Mouse (Mus musculus) midbrain, embryonic 14.5 days (tissue): ENCODE data around the gene Smim20. TPM values are rescaled to one million over a fixed set of nuclear protein-coding genes. Genes with fewer than 3 reads are reported as not detected.

ENCODE experiments used
- ATAC-seq: fragments of 200-750 bp; cut with Nextera tagmentation; 2 replicates; pipeline ENCODE4 v1.8.0; 2017; ENCODE audit warnings: moderate number of reproducible peaks, moderate library complexity; ENCODE audit not compliant: low FRiP score, low TSS enrichment
- DNase-seq: peaks from one replicate; pipeline ENCODE4 v3.0.0-alpha.2; 2015
- H3K27ac ChIP-seq: fragments of 300-500 bp; sonication (generic); replicated peaks from 2 replicates; pipeline ENCODE4 v1.5.1; 2014; ENCODE audit warnings: mild to moderate bottlenecking, low read depth, low read length, moderate library complexity
- H3K27me3 ChIP-seq: fragments of 300-500 bp; sonication (generic); 2 replicates; pipeline ENCODE4 v1.6.1; 2014; ENCODE audit warnings: low read length, control low read depth, mixed read lengths; ENCODE audit not compliant: control insufficient read depth, insufficient read depth
- H3K36me3 ChIP-seq: fragments of 300-500 bp; sonication (generic); 2 replicates; pipeline ENCODE4 v1.6.1; 2014; ENCODE audit warnings: low read length, control low read depth; ENCODE audit not compliant: control insufficient read depth, insufficient read depth
- H3K4me1 ChIP-seq: fragments of 300-500 bp; sonication (generic); 2 replicates; pipeline ENCODE4 v1.6.1; 2014; ENCODE audit warnings: mild to moderate bottlenecking, antibody characterized with exemption, low read length, control low read depth; ENCODE audit not compliant: control insufficient read depth, insufficient read depth
- H3K4me2 ChIP-seq: fragments of 300-500 bp; sonication (generic); 2 replicates; pipeline ENCODE4 v1.6.1; 2014; ENCODE audit warnings: mild to moderate bottlenecking, low read length, moderate library complexity
- H3K4me3 ChIP-seq: fragments of 300-500 bp; sonication (generic); replicated peaks from 2 replicates; pipeline ENCODE4 v1.5.1; 2014; ENCODE audit warnings: low read depth, low read length
- H3K9ac ChIP-seq: fragments of 300-500 bp; sonication (generic); replicated peaks from 2 replicates; pipeline ENCODE4 v1.6.1; 2014; ENCODE audit warnings: mild to moderate bottlenecking, low read length, moderate library complexity
- H3K9me3 ChIP-seq: fragments of 300-500 bp; sonication (generic); 2 replicates; pipeline ENCODE4 v1.6.1; 2016; ENCODE audit warnings: low read length, control low read depth, mixed read lengths; ENCODE audit not compliant: control insufficient read depth
- WGBS: fragments of 180-500 bp; shearing (Covaris S2); extraction: QIAGEN DNeasy Blood & Tissue Kit; methylation state at CpG from one replicate; pipeline ENCODE4 v1.1.7; 2014; 5-methylcytosine and 5-hydroxymethylcytosine counted together
- polyA plus RNA-seq: library from polyadenylated mRNA; unstranded; fragments of >200 nt; fragmentation: Nextera tagmentation; extraction: Ambion mirVana; gene quantifications from 2 replicates; pipeline ENCODE4 v1.2.1, GENCODE M21; 2014

The Smim20 gene
- polyA plus RNA-seq, 1 experiment from 2014 or later = 93.7 TPM

- no peaks in the 10 kb centered on the region for H3K27me3 ChIP-seq
- H3K9me3 ChIP-seq = no peaks in the 10 kb centered on the region
- no peak overlapping the region for H3K4me2 ChIP-seq
- peaks cover 7% of the 10 kb centered on the region; the same call in 1 of the 2 replicates for H3K4me1 ChIP-seq
- ATAC-seq = 0 out of 2 replicates have a peak, but pooled peaks have one; percentile 46
- 48% methylated on average over 11 of the region's 11 CpGs for WGBS
- H3K4me3 ChIP-seq = no peak overlapping the region
- no peak overlapping the region for H3K9ac ChIP-seq
- H3K36me3 ChIP-seq = no peaks in the 10 kb centered on the region
- H3K27ac ChIP-seq = no peak overlapping the region
- DNase-seq = peak; percentile 37
These were observed 26.9 kb upstream of the Smim20 start for GRCm38 (mm10) chr5:53239831-53240440.

- no peak for ATAC-seq
- peaks cover 7% of the 10 kb centered on the region; the same call in 1 of the 2 replicates for H3K4me1 ChIP-seq
- no peak overlapping the region for H3K4me3 ChIP-seq
- no peak overlapping the region for H3K4me2 ChIP-seq
- no peaks in the 10 kb centered on the region for H3K9me3 ChIP-seq
- H3K27me3 ChIP-seq = no peaks in the 10 kb centered on the region
- no peak overlapping the region for H3K27ac ChIP-seq
- DNase-seq = no peak
- no peaks in the 10 kb centered on the region for H3K36me3 ChIP-seq
- H3K9ac ChIP-seq = no peak overlapping the region
- WGBS = 59% methylated on average over 2 of the region's 2 CpGs
These were observed 25.8 kb upstream of the Smim20 start for GRCm38 (mm10) chr5:53241109-53241508.

- no peaks in the 10 kb centered on the region for H3K36me3 ChIP-seq
- H3K4me1 ChIP-seq = peaks cover 7% of the 10 kb centered on the region; the same call in 1 of the 2 replicates
- H3K9ac ChIP-seq = no peak overlapping the region
- no peak overlapping the region for H3K4me3 ChIP-seq
- H3K27me3 ChIP-seq = no peaks in the 10 kb centered on the region
- WGBS = 81% methylated on average over 5 of the region's 5 CpGs
- H3K27ac ChIP-seq = no peak overlapping the region
- ATAC-seq (no peak), DNase-seq (no peak)
- no peaks in the 10 kb centered on the region for H3K9me3 ChIP-seq
- no peak overlapping the region for H3K4me2 ChIP-seq
These were observed 24.9 kb upstream of the Smim20 start for GRCm38 (mm10) chr5:53241963-53242362.

GRCm38 (mm10) chr5:53242865-53243499 is 23.9 kb upstream of the Smim20 start:
- Histone ChIP-seq H3K9me3 (no peaks in the 10 kb centered on the region), H3K4me1 (peaks cover 7% of the 10 kb centered on the region; the same call in 1 of the 2 replicates), H3K4me2 (no peak overlapping the region), H3K9ac (no peak overlapping the region), H3K27me3 (no peaks in the 10 kb centered on the region), H3K36me3 (no peaks in the 10 kb centered on the region), H3K4me3 (no peak overlapping the region), H3K27ac (no peak overlapping the region)
- DNase-seq (no peak), ATAC-seq (no peak)
- WGBS = 91% methylated on average over 7 of the region's 7 CpGs

- Histone ChIP-seq H3K4me3 (no peak overlapping the region), H3K4me2 (no peak overlapping the region), H3K9ac (no peak overlapping the region), H3K4me1 (peaks cover 7% of the 10 kb centered on the region; the same call in 1 of the 2 replicates), H3K27me3 (no peaks in the 10 kb centered on the region), H3K36me3 (no peaks in the 10 kb centered on the region), H3K9me3 (no peaks in the 10 kb centered on the region), H3K27ac (no peak overlapping the region)
- ATAC-seq = no peak
- WGBS = 81% methylated on average over 10 of the region's 10 CpGs
- no peak for DNase-seq
These were observed 22.9 kb upstream of the Smim20 start for GRCm38 (mm10) chr5:53243933-53244332.

- DNase-seq (no peak), ATAC-seq (no peak)
- H3K9me3 ChIP-seq = no peaks in the 10 kb centered on the region
These were observed 18.4 kb upstream of the Smim20 start for GRCm38 (mm10) chr5:53248499-53248898.

GRCm38 (mm10) chr5:53249431-53250061 is 17.3 kb upstream of the Smim20 start:
- Histone ChIP-seq H3K4me3 (no peak overlapping the region), H3K9me3 (no peaks in the 10 kb centered on the region), H3K27ac (no peak overlapping the region), H3K4me1 (no peaks in the 10 kb centered on the region), H3K9ac (no peak overlapping the region), H3K27me3 (no peaks in the 10 kb centered on the region), H3K4me2 (no peak overlapping the region), H3K36me3 (no peaks in the 10 kb centered on the region)
- WGBS = 64% methylated on average over 4 of the region's 4 CpGs
- peak; percentile 66 for ATAC-seq
- DNase-seq = no peak

More at GRCm38 (mm10) chr5:53248499-53248898, 18.4 kb upstream of the Smim20 start:
- no peaks in the 10 kb centered on the region for H3K36me3 ChIP-seq
- WGBS = 20% methylated on average over 11 of the region's 11 CpGs
- no peaks in the 10 kb centered on the region for H3K27me3 ChIP-seq
- H3K4me3 ChIP-seq = no peak overlapping the region
- H3K9ac ChIP-seq = no peak overlapping the region
- H3K4me2 ChIP-seq = no peak overlapping the region
- H3K27ac ChIP-seq = no peak overlapping the region
- H3K4me1 ChIP-seq = no peaks in the 10 kb centered on the region

- Histone ChIP-seq H3K4me3 (no peak overlapping the region), H3K9me3 (no peaks in the 10 kb centered on the region), H3K4me2 (no peak overlapping the region), H3K27ac (no peak overlapping the region), H3K36me3 (no peaks in the 10 kb centered on the region), H3K9ac (no peak overlapping the region), H3K4me1 (peaks cover 15% of the 10 kb centered on the region; the same call in 1 of the 2 replicates), H3K27me3 (no peaks in the 10 kb centered on the region; the same call in 1 of the 2 replicates)
- 86% methylated on average over 5 of the region's 5 CpGs for WGBS
- DNase-seq (no peak), ATAC-seq (no peak)
These were observed 12.7 kb upstream of the Smim20 start for GRCm38 (mm10) chr5:53254154-53254553.
